Mouse (Mus musculus) layer of hippocampus, adult 9-10 months (tissue): ENCODE results near the gene Oaz3.
A peak's percentile ranks its signal among the peaks of the same experiment; 100 is the strongest.

Source experiments
- DNase-seq: peaks from one replicate; pipeline ENCODE4 v3.0.0; 2022; ENCODE audit warnings: low spot score

Gene Oaz3

DNA sequence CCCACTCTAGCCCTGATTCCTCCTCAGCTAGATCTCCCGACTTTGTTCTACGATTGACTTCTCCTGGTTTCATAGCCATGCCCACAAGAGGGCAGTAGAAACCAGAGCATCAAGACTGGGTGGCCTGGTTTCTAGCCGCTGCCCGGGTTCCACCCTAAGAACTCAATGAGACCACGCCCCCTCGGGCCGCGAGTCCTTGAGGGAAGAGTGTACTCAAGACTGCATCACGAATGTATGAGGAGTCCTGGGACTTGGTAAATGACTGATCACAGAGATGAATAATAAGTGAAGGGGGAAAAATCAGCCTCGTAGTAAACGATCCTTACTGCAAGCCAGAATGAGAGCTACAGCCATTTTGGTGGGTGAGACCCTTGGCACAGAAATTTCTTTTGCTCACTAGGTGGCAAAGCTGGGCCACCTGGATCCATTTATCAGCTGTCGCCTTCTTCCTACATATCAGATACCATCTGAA, 12.8 kb upstream of the Oaz3 start:
- no peak for DNase-seq

DNA sequence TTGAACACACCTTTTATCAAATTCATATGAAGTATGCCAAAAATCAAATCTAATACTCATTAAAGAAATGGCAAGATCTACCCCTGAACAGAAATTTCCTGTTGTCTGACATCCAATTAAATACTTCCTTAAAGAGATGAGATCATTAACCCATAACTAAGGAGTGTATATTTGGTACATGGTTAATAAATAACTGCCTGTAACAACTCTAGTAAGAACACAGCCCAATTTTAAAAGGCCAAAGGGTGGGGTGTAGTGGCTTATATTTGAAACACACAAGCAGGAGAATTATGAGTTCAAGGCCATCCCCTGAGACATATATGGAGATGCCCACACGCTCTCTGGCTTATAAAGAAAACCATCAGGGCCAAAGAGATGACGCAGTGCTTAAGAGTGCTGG, 5.7 kb upstream of the Oaz3 start:
- no peak for DNase-seq

DNA sequence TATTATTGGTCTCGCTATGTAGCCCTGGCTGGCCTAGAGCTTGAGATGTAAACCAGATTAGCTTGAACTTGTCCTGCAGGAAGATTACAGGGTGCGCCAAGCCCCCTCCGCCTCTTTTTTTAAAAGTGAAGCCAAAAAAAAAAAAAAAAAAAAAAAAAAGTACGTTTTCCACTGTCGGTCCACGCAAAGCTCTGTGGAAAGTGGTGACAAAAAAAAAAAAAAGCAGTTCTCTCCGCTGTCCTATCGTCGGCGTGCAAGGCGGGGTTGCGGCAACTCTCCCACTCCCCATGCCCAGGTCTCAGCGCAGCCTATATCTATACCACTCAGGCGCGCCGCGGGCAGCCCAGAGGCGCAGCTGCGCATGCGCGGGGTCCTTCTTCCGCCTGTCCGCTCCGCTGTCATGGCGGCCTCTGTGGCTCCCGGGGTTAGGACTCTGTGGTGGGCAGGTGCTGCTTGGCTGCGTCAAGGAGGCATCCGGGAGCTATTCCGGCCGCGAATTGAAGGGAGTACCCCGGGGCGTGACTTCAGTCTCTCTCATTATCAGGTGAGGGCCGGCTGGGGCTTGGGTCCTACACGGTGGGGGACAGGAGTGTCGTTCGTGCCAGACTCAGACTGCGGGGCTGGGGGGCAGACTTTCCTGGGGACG, 641 bp downstream of the Oaz3 start, which contains the start of gene Mrpl9:
TSS of gene Mrpl9 (plus strand) at position 368 of the 646 bp plus-strand sequence.
- DNase-seq: peak; percentile 69

DNA sequence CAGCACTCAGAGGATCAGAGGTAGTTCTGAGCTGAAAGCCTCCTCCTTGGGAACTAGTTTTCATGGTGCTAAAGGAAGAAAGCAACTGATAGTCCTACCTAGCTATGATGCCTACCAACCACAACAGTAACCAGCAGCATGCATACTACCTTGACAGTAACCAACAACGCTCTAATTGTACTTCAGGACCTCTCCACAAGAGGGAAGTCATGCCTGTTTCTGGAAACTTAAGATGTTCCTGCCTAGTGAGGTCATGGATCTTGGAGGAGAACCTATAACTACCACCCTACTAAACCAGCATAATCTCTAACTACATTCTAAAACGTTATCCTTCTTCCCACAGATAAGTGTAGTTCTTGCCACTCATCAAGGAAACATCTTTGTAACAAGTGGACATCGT, 2.5 kb downstream of the Oaz3 start:
- no peak for DNase-seq

DNA sequence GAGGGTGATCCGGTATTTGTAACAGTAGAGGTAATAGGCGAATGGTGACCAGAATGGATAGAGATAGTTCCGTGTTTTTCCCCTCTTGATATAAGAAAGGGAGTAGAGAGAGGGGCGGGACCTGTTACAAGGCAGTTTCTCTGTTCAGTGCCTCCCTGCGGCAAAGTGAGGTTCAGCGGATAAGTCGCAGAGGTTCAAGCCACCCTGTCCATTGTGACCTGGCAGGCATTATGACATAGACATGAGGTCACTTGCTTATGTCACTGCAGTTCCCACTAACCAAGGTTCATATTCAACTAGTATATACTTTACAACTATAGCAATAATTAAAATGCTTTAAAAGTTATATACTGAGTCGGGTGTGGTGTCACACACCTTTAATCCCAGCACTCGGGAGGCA, 7.3 kb downstream of the Oaz3 start:
- DNase-seq: no peak

DNA sequence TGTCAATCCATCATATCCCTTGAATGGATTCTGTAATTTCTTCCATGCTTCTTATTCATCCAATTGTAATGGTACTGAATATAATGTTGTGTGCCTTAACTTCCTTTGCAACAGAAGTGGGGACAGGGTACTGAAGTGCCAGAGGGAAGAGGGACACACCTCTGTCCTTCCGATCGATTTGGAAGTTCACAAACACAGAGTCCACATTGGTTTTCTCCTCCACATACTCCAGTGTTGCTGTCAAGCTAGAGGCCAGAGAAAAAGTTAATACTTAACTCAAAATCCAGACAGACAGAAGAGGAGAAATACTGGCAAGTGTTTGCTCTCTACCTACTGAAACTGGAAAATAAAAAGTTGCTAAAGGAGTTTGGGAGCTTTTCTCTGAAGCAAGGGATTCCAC, 9.4 kb downstream of the Oaz3 start:
- DNase-seq: no peak

DNA sequence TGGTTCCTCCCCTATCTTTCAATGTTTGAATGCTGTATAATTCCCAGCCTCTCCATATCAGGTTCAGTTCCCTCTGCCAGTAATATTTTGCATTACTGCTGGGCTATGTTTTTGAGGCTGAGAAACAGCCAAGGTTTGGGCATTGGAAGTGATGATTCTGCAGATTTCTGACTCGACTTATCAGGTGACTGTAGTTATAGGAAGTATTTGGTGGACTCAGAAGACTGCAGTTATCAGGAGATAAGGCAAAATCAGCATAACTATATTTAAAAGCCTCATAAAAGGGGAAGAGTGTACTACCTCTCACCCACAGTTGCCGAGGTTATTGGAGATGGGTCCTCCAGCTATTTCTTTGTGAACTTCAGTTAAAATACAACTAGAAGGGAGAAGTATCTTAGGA, 12.7 kb downstream of the Oaz3 start:
- no peak for DNase-seq

DNA sequence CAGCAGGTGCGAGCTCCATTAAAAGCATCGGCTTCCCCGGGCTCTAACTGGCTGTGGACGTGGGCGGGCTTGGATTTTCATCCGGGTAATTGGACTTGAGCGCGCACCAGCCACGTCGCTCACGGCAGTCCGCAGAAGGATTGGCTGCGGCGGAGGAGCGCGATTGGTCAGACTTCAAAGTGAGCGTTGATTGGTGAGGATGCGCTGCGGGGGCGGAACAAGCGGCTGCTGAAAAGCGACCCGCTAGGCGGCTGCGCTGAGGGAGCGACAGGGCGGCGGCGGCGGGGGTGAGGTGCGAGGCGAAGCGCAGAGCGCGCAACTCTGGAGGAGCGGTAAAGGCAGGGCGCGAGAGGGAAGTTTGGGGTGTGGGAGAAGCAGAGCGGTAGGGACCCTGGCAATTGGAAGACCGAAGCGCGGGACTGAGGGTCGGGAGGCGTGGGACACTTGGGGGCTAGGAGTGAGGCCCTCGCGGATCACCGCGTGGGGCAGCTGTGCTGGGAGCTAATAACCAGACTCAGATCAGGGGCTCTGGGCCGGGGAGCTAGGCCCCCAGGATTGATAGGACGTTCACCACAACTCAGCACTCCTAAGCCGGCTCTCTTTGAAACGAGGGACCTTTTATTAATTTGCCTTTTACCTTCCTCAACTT, 30.6 kb downstream of the Oaz3 start, which contains the start of gene Tdrkh:
TSS of gene Tdrkh (plus strand) at position 243 of the 649 bp plus-strand sequence.
- DNase-seq: peak; percentile 95

DNA sequence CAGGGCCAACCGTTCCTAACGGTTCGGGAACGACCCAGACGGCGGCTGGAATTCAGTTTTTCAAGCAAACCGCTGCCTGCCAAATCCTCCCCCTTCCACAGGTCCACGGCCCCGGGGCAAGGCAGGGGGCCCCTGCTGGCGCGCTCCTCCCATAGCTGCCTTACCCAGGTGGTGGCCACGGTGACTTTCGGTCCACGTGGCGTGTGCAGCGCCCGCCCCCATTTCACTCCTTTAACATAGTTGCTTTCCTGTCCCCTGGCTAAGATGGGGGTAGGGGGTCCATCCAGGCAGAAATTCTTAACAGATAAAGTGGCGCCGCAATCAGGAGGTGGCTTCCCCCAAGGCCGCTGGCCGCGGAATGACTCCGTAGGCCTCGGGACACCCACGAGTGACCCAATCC, 31.2 kb downstream of the Oaz3 start:
- DNase-seq: no peak

DNA sequence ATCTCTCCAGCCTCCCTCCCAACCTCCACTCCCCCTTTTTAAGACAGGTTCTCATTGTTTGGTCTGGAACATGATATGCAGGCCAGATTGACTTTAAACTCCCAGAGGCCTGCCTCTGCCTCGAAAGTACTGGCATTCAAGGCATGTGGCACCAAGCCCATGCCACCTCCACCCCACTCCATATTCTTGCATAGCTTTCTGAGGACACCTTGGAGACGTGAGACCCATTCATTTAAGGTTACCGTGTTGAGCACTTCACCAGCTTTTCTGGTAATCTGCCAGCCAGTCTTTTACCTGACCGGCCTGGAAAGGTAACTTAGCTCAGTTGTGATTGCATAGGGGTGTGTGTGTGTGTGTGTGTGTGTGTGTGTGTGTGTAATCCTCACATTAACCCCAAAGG, 38.2 kb downstream of the Oaz3 start:
- no peak for DNase-seq

DNA sequence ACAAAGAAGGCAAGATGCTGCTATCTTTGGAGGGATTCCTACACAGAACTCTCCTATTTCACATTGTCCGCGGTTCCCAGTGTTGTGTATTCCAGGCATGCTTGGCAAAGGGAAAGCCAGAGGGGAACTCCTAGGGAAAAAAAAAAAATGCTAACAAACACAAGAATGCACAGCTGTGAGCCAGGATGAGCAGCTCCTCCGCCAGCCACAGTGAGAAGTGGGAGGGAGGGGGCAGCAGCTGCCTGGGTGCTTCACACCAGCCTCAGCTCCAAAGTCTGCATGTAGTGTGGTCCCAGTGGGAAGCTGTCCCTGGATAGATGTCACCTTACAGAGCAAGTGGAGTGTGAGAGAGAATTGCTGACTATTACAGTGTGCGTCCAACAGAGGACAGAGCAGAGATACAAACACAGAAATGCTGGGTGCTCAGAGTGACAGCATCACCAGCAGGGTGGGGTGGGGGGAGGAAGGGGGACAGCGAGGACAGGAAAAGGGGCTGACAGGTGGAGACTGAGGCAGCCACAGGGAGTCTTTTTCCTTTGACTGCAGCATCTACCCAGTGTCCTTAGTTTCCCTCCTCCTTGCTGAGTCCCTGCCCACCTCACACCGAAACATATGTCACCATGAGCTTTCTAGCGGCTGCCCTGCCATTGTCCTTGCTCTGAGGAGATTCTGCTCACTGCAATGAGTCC, 39.2 kb downstream of the Oaz3 start:
- no peak for DNase-seq

DNA sequence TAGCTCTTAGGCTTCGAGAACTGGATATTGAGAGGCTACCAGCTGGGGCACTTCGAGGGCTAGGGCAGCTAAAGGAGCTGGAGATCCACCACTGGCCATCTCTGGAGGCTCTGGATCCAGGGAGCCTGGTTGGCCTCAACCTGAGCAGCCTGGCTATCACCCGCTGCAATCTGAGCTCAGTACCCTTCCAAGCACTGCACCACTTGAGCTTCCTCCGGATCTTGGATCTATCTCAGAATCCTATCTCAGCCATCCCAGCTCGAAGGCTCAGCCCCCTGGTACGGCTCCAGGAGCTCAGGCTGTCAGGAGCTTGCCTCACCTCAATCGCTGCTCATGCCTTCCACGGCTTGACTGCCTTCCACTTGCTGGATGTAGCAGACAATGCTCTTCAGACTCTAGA, 41.3 kb downstream of the Oaz3 start:
- DNase-seq: no peak

DNA sequence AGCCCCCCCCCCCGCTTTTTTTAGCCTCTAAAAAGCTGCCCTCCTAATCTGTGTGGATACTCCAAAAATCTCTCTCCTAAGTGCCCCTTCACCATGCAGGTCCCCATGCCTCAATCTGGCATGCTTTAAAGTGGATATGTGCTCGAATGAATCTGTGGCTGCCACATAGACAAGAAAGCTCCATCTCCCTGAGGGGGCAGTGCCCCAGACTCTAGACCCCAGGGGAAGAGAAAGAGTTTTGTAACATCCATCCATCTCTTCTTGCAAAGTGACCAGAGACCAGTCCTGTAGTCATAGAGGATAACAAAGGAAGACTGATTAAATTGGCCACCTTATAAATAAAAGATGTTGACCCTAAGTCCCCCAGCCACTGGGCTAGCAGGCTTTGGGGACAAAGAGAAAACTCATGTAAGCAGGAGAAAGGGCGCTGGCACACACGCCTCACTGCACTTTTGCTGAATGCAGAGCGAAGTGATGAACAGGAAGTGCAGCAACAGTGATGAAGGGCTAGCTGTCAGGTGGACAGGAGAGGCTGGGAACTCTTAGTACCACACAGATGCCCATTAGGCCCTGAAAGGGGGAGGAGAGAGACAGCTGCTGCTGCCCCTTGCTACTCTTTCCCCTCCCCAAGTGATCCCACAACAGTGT, 43.9 kb downstream of the Oaz3 start:
- DNase-seq: no peak

DNA sequence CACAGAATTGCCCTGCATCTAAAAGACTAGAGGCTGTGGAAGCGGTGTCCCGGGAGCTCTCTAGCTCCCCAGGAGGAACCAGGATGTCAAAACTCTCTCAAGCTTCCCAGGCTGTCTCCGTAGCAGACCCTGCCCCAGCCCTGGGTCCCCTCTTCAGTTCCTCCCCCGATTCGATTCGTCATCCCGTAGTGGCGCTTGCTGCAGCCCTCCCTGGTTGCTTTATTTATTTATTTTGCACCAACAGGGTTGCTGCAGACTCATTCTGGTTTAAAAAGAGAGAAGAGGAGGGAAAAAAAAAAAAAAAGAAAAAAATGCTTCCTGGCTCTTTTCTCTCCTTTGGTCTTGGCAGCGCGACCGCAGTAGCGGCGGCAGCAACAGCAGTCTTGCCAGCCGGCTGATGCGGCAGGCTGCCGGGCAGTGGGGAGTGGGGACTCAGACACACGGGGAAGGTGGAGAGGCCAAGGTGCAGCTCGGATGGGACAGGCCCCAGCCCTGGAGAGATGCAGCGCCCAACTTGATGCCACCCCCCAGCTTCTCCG, 44.7 kb downstream of the Oaz3 start:
- DNase-seq: no peak

DNA sequence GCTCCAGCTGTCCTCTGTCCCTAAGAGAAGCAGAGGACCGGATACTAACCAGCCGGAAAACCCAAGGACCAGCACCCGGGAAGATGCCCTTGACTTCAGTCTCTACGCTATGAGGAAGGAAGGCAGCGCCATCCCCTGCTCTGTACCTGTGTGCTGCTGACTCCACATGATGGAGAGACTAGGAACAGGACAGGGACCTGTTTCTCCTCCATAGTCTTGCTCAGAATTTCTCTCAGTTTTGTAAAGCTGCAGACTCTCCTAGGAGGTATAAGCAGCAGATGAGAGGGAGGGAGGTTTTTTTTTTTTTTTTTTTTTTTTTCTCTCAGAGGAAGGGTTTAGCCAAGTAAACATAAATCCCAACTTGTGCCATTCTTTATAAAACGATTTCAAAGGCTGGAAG, 45.5 kb downstream of the Oaz3 start, which contains the start of gene Lingo4:
TSS of gene Lingo4 (plus strand) at position 301 of the 400 bp plus-strand sequence.
- no peak for DNase-seq

DNA sequence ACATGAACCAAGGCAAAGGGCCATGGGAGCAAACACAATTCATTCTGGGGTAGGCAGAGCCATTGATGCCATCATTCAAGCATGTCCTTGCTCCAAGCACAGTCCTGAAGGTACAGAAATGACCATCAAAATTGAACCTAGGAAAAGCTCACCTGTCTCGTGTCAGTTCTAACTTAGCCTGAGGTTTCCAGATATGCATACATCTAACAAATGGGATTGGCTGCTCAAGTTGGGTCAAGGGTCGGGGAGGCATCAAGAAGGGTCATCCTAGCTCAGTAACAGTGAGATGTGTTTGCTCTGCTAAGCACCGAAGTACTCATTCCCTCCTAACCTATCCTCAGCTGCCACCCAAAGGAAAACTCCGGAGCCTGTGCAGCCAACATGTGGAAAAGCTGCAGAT, 46.9 kb downstream of the Oaz3 start:
- no peak for DNase-seq

DNA sequence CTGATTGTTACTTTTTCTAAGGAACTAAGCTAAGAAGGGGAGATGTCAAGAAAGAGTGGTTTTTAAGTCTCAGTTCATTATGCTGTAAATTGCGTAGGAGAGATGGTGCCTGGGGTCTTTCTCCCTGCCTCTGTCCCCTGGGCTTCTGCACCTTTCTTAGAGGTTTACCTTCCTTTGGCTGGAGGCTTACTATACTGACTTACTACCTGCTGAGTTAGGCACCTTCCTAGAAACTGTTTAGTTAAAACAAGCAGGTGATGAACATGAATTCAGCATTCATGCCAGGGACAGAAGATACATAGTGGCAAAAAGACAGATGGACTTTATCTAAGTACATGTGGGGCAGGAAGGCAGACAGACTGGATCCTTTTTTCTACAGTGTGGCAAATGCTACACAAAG, 47.4 kb downstream of the Oaz3 start:
- no peak for DNase-seq

DNA sequence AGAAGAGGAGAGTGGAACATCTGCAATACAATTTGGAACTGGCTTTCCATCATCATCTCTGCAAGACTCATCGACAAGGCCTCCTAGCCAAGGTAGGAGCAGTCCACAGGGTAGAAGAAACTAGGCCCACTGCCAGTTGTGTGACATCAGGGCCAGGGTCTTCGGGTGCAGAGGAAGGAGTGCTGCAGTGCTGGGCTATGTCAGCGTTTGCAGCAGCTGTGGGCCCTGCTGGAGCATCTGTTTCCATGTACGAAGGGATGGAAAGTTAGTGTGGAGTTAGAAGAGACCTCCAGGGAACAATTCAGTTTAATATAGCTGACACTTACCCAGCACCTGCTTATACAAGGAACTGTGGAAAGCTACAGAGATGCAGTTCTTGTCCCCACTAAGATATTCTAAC, 50.7 kb downstream of the Oaz3 start:
- no peak for DNase-seq

DNA sequence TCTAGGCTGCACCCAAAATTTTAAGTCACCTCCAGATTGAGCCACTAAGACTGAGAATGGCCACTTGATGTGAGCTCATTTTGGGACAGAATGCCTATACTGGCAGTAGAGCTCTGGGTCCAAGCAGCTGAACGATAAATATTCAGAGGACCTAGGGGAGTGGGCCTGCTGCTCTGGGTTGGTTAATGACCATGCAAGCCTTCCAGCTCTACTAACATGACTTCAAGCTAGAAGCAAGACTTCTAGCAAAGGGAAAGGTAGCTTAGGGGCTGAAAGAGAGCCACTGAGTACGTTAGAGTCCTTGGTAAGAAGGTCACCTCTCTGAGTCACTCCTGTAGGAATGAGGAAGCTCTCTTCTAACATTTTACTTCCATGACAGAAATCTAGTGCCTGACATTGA, 51.6 kb downstream of the Oaz3 start:
- no peak for DNase-seq

DNA sequence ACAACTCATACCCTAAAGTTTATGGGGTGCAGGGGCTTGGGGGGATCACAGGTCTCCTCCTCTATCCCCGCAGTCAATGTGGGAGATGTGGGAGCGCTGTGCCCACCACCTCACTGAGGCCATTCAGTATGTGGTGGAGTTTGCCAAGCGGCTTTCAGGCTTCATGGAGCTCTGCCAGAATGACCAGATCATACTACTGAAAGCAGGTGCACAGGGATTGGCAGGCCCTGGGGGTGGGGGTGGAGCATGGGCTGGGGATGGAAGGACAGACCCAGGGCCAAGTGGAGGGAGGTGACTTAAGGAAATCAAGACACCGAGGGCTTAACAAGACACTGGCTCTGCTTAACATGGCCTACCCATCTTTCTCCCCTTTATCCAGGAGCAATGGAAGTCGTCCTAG, 52.7 kb downstream of the Oaz3 start:
- DNase-seq: no peak

DNA sequence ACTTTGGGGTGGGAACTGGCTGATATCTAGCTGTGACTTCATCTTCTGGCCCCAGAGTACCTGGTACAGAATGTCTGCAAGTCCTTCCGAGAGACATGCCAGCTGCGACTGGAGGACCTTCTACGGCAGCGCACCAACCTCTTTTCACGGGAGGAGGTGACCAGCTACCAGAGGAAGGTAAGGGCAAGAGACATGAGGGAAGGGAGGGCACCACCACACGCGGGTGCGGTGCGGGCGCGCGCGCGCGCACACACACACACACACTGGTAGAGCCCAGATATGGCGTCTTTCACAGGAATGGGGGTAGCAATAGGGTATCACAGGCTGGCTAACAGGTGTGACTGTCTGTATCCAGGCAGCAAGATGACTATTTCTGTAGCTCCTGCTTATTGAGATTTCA, 54.3 kb downstream of the Oaz3 start:
- DNase-seq: no peak

DNA sequence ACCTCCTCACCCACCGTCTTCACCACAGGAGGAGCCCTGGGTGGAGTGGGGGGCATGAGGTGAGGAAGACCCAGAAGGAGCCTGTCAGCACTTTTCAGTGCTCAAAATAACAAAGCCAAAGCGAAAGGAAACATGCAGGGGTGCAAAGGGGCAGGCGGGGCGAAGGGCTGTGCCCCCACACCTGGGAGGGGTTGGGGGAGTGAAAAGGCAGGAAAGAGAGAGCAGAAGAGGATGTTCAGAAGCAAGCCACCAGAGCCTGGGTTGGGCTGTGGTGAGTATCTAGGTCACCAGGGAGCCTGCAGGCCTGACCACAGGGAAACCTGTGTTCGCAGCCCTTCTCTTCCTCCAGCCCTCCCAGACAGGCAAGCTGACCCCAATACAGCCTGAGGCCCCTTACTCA, 55.7 kb downstream of the Oaz3 start:
- no peak for DNase-seq
